Mouse (Mus musculus): ENCODE results near the gene Ctla2a.
"Not testable (repeated sequence)": the region's sequence is repeated elsewhere in the genome, so short reads cannot be mapped to it uniquely, and the experiment has no call there.

- TF ChIP-seq POLR2A (IDR thresholded peaks at IDR 0.05; ENCODE audit: insufficient read depth, low read length); CTCF (IDR thresholded peaks at IDR 0.05; ENCODE audit: low read depth, low read length): not testable (repeated sequence)
Observed at GRCm38 (mm10) chr13:60904780-60905179, 31.6 kb downstream of the Ctla2a start, which contains the start of gene Tpbpb.
